Mouse (Mus musculus) adrenal gland, adult 2 months (tissue): Measurements from ENCODE around the gene Fbp2. TPM values are rescaled to one million over a fixed set of nuclear protein-coding genes. Genes with fewer than 3 reads are reported as not detected.
A peak's percentile ranks its signal among the peaks of the same experiment; 100 is the strongest.
"Not testable (repeated sequence)": the region's sequence is repeated elsewhere in the genome, so short reads cannot be mapped to it uniquely, and the experiment has no call there.

ENCODE experiments used
- DNase-seq: peaks from one replicate; pipeline ENCODE4 v3.0.0; 2021
- polyA plus RNA-seq: library from polyadenylated mRNA; depleted of rRNA; stranded (reverse); fragments of >200 nt; gene quantifications from 2 replicates; pipeline ENCODE4 v1.2.3, GENCODE M21; 2012; rRNA removed
- total RNA-seq, 2 experiments: library from RNA; stranded (reverse); gene quantifications; 2 replicates each; pipeline ENCODE4 v1.2.3; 2021

Fbp2 gene
- total and polyA plus RNA-seq, 3 experiments, result 0.28 to 2.8 (median 2.5) TPM

DNA sequence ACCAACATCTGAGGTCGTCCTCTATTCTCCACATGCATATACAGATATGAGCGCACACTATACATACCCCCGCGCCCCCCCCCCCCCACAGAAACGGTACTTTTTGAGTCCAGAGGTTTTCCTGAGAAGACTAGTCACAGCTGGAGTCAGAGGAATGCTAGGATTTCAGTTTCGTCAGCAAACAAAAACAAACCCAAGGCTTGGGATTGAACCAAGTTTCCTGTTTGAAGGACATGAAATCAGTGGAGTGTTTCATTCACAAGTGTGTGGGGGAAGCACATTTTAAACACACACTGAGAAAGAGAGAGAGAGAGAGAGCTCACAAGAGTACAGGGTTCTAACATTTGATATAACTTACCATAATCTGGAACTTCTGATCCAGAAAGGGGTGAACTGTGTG lies 5.5 kb upstream of the Fbp2 start:
- no peak for DNase-seq

DNA sequence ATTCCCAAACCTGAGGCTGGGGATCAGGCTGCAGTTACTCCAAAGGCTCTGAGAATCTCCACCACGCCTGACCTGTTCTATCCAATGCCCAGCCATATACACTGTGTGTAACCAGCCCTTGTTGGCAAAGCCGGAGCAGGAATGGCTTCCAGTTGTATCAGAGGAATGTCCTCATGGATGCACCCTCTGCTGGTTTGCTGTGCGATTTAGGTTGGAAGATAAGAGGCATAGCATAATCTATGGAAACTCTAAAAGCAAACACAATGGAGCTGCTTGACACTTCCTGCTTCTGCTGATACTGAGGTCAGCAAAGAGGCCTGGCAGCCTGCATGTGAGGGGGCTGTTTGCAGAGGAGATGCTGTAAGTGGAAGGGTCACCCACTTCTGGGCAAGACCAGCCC lies 4.7 kb upstream of the Fbp2 start:
- no peak for DNase-seq

DNA sequence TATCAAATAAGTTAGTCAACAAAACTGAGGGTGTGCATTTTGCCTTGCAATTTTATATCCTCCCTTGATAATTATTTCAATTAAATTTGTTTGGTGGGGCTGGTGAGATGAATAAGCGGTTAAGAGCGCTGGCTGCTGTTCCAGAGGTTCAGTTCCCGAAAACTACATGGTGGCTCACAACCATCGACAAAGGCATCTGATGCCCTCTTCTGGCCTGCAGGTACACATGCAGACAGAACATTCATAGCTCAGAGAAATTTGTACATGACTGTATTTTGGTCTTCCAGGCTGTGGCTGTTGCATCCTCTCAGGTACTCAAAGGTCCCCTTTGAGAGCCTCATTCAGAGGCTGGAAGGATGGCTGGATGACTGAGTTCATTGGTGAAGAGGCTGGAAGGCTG lies 1.8 kb upstream of the Fbp2 start:
- DNase-seq, result no peak

DNA sequence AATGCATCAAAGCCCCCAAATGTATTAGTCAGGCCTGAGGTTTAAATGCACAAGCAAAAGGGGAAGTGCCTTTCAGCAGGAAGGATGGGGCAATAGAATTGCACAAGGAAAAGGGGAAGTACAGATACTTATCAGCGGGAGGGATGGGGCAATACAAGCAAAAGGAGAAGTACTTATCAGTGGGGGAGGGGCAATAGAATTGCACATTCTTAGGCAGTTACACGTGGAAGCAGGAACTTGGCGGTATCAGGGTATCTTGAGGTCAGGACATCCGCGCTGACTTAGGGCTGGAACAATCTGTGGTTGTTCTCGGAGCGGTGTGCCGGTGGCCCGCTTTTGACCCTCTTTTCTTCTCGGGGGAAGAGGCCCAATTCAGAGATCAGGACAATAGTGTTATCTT lies 1.0 kb upstream of the Fbp2 start:
- not testable (repeated sequence) for DNase-seq

DNA sequence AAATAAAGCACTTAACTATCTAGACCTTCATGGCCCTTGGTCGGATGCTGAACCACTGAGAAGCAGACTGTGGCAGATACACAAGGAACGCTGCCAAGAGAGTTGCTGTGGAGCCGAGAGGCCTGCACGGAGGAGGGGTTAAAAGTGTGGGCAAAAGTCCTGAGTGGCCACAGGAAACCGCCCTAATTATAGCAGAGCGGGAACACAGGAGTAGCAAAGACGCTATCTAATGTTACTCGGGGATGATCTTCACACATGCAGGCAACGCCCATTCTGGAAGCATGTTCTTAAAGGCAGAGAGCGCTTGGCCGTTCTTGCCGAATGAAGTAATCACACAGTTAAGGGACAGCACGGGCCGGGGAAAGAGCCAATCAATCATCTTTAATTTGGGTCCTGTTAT lies 1.4 kb downstream of the Fbp2 start:
- no peak for DNase-seq

DNA sequence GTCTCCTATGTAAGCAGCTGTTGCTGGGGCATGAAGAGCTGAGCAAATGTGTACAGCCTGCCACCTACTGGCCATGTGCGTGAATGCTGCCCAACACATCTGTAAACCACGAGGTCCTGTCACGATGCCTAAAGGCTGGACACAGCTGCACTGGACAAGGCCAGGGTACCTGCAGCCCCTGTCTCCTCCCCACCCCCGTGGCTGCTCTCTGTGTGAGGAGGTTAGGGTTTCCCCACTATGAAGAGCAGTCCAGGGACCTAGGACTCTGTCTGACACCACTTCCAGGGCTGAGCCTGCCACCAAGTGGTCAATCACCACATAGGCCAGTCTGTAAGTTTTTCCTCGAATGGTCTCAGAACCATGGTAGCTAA lies 1.9 kb downstream of the Fbp2 start:
- DNase-seq, result peak; percentile 83

DNA sequence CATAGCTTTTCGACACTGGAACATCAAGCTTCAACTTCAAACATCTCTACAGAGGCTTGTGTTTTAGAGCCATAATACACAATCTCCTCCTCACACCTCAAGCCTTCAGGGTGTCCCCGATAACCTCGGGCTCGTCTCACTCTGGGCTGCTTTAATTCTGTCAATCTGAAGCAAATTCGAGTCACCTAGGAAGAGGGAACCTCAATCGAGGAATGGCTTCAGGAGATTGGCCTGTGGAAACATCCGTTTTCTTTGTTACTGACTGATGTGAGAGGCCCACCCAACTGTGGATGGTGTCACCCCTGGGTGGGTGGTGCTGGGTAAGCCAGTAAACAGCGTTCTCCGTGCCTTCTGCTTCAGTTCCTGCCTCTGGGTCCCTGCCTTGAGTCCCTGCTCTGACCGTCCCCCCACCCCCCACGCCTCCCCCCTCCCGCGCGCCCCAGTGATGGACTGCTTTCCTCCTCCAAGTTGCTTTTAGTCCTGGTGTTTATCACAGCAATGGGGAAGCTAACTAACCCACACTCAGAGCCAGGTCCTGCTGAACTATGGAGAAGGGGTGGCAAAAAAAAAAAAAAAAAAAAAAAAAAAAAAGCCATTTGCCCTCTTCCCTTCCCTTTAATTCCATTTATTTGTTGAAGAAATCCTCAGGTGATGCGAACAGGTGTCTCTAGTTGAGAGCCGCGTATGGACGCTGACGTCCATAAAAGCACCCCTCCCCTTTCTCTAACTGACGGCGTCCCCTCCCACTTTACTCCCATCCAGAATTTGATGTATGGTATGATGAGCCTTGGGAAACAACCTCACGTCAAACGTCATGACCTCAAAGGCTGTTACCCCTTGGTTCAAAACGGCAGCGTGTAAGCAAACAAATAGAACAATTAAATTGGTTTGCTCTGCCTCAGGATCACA lies 2.6 kb downstream of the Fbp2 start:
- DNase-seq, result no peak

DNA sequence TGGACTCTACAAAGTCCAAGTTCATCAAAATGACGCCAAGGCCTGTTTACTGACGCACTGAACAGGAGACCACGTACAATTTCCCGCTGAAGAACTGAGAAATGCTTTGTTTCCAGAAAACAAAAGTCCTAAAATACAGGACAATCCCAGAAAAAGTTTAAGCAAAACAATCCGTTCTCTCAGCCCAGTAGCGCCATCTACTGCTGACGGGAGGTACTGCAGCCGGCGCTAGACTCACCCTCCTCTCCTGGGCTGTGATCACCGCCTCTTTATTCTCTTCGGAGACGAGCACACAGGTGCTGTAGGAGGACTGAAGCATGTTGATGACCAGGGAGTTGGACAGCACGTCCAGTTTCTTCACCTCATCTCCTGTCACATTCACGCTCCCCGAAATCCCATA lies 3.6 kb downstream of the Fbp2 start:
- DNase-seq, result peak; percentile 75

DNA sequence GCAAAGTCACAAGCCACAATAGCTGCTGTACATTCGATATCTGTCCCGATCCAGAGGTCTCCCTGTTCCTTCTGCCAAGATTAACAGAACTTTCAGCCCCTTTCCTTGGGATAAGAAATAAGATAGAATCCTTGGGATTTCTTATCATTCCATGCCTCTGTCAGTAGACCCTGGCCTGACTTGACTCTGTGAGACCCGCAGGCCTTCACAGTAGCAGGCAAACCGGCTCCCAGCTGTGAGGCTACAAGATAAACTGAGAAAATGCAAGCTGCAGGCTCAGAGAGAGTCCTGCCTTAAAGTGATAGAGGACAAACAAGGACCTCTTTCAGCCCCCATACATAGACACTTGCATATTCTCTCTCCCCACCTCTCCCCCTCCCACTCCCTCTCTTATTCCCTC lies 24.9 kb downstream of the Fbp2 start:
- DNase-seq, result no peak

DNA sequence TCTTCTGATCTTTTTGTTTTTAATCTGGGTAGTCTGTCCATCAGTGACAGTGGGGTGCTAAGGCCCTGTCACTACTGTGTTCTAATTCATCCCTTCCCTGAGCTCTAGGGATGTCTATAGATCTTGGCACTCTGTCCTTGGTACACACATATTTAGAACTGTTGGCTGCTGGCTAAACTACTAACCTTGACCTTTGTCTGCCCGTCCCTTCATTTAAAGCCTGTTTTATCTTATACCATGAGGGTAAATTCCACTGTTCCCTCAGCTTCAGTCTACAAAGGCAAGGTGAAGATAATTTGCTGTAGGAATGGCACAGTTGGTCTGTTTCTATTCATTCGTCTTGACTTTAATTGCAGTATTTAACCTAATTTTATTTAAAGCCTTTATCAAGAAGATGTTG lies 26.0 kb downstream of the Fbp2 start:
- no peak for DNase-seq

DNA sequence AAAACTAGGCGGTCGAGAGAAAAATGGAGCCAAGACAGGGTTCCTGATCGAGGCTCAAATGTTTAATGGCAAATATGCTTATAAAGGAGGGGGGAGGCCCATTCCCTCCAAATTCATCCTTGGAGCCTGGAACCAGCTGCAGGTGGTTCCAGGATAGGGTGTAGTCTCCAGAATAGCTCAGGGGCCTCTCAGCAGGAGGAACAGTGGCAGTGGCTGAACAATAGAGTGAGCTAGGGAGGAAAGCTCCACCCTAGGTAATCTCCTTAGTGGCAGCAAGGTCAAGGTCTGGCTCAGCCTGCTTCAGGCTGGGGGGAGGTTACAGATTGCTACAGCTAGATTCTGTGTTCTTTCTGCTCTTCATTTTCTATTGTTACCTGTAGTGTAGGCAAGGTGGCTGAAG lies 42.5 kb downstream of the Fbp2 start:
- not testable (repeated sequence) for DNase-seq

DNA sequence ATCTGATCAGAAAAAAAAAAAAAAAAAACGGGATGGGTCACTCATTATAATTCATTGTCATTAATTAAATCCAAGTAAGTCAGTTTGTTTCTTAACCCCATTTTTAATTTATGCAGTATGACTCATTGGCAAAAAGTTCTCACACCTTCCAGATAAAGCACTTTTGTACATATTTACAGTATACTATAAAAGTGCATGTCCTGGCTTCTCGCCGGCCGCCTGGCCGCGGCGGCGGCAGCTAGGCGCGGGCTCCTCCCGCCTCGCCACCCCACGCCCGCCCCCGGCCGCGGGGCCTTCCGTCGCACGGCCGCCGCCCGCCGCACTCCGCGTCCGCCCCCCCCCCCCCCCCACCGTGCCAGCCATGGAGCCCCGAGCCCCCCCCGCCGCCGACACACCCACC lies 45.5 kb downstream of the Fbp2 start:
- DNase-seq, result no peak

DNA sequence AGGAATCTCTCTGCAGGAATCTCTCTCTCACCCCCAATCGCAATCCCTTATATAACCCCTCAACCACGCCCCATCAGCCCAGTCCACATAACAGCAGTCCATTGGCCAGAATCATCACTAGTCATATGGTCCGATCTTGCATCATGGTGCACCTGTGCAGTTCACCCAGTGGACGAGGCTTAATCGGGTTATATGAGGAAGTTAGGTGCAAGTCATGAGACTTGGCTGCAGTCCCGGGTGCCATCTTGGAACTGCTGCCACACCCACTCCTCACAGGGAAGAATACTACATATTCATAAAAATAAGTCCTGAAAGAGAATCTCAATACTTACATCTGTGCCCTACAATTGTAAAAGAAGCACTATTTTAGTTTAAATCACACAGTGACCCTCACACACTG lies 50.2 kb downstream of the Fbp2 start:
- not testable (repeated sequence) for DNase-seq

Other genes with a start within 250 kb of the Fbp2 start
- gene 6720489N17Rik, start 234.2 kb downstream of the Fbp2 start, total RNA-seq, result 1 to 10 TPM in 1 of 2 experiments, under 1 TPM in 1; 0.92 to 1.0 TPM
- gene 6720489N17Rik, start 234.2 kb downstream of the Fbp2 start, polyA plus RNA-seq, result 0.94 TPM in 1 of 2 replicates, not detected in the other
- gene Platr25, start 97.7 kb downstream of the Fbp2 start, total RNA-seq, result 1 to 10 TPM; 3.1 to 5.4 TPM
- 0.12 and 0.24 TPM in 2 replicates for gene Platr25, start 97.7 kb downstream of the Fbp2 start, polyA plus RNA-seq
- gene Gm5141, start 72.6 kb downstream of the Fbp2 start, total RNA-seq, result 1 to 10 TPM; 1.1 to 1.4 TPM
- 0.02 TPM in 1 of 2 replicates, not detected in the other for gene Gm5141, start 72.6 kb downstream of the Fbp2 start, polyA plus RNA-seq
- 1 to 10 TPM in 1 of 2 experiments, under 1 TPM in 1; 0.83 to 3.8 TPM for gene Fbp1, start 29.9 kb upstream of the Fbp2 start, total RNA-seq
- 0.27 and 0.86 TPM in 2 replicates for gene Fbp1, start 29.9 kb upstream of the Fbp2 start, polyA plus RNA-seq
- 10 to 100 TPM; 62.1 to 99.2 TPM for gene 2010111I01Rik, start 106.5 kb upstream of the Fbp2 start, total RNA-seq
- gene 2010111I01Rik, start 106.5 kb upstream of the Fbp2 start, polyA plus RNA-seq, result 39.4 and 39.9 TPM in 2 replicates